Mouse (Mus musculus): ENCODE results near the gene Iqsec1. TPM values are rescaled to one million over a fixed set of nuclear protein-coding genes. Genes with fewer than 3 reads are reported as not detected.
"Not testable (repeated sequence)": the region's sequence is repeated elsewhere in the genome, so short reads cannot be mapped to it uniquely, and the experiment has no call there.

The Iqsec1 gene
- polyA plus RNA-seq, 1 experiment from 2014 or later: 15.8 TPM

GRCm38 (mm10) chr6:90635081-90635480 is 353.4 kb downstream of the Iqsec1 start:
- Histone ChIP-seq H3K9me3 (replicated peaks) (no peaks in the 10 kb centered on the region), H3K36me3 (no peaks in the 10 kb centered on the region), H3K9ac (no peak overlapping the region), H3K27me3 (no peaks in the 10 kb centered on the region), H3K4me3 (no peak overlapping the region), H3K4me1 (no peaks in the 10 kb centered on the region), H3K27ac (no peak overlapping the region), H3K4me2 (replicated peaks) (no peak overlapping the region)
- 46% methylated on average over 4 of the region's 4 CpGs for WGBS
- ATAC-seq (ENCODE audit: low FRiP score): no peak

DNA sequence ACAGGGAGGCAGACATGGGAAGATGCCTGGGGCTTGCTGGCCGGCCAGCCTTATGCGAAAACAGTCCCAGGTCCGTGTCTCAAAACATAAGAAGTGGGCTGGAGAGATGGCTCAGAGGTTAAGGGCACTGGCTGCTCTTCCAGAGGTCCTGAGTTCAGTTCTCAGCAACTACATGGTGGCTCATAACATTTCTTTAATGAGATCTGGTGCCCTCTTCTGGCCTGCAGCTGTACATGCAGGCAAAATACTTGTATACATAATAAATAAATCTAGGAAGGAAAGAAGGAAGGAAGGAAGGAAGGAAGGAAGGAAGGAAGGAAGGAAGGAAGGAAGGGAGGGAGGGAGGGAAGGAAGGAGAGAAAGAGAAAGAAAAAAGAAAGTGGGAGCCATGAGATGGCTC is 356.0 kb downstream of the Iqsec1 start:
- 71% methylated on average over 3 of the region's 3 CpGs for WGBS
- H3K27ac ChIP-seq; ATAC-seq (ENCODE audit: low FRiP score); H3K27me3 ChIP-seq; H3K9ac ChIP-seq; H3K36me3 ChIP-seq; H3K4me2 ChIP-seq (replicated peaks); H3K9me3 ChIP-seq (replicated peaks); H3K4me3 ChIP-seq; H3K4me1 ChIP-seq: not testable (repeated sequence)

- Histone ChIP-seq H3K27me3 (no peaks in the 10 kb centered on the region), H3K36me3 (no peaks in the 10 kb centered on the region), H3K27ac (no peak overlapping the region), H3K9ac (no peak overlapping the region), H3K4me1 (no peaks in the 10 kb centered on the region), H3K4me3 (no peak overlapping the region), H3K9me3 (replicated peaks) (no peaks in the 10 kb centered on the region), H3K4me2 (replicated peaks) (no peak overlapping the region)
- ATAC-seq (ENCODE audit: low FRiP score): no peak
- 88% methylated on average over 7 of the region's 7 CpGs for WGBS
These were observed 358.1 kb downstream of the Iqsec1 start for GRCm38 (mm10) chr6:90630427-90630826.

- H3K36me3 ChIP-seq: no peaks in the 10 kb centered on the region
- ATAC-seq (ENCODE audit: low FRiP score): no peak
- no peak overlapping the region for H3K4me3 ChIP-seq
- H3K4me2 ChIP-seq (replicated peaks): no peak overlapping the region
- 88% methylated on average over 6 of the region's 6 CpGs for WGBS
- H3K4me1 ChIP-seq: 0 out of 2 replicates have a peak, but pooled peaks cover 2% of the 10 kb centered on the region
- H3K27me3 ChIP-seq: no peaks in the 10 kb centered on the region
- H3K9ac ChIP-seq: no peak overlapping the region
- H3K27ac ChIP-seq: no peak overlapping the region
- H3K9me3 ChIP-seq (replicated peaks): no peaks in the 10 kb centered on the region
These were observed 359.0 kb downstream of the Iqsec1 start for GRCm38 (mm10) chr6:90629506-90629905.

DNA sequence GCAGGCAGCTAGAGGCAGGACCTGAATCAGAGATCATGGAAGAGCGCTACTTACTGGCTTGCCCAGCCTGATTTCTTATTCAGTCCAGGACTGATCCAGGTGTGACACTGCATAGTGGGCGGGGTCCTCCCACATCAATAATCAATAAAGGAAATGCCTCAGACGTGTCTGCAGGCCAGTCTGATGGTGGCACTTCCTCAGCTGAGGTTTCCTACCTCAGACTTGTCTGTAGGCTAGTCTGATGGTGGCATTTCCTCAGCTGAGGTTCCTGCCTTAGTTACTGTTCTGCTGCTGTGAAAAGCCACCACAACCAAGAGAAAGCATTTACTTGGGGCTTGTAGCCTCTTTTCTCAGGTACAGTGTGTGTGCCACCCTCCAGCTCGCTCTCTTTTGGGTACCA is 360.9 kb downstream of the Iqsec1 start:
- 80% methylated on average over 4 of the region's 4 CpGs for WGBS
- no peaks in the 10 kb centered on the region for H3K36me3 ChIP-seq

DNA sequence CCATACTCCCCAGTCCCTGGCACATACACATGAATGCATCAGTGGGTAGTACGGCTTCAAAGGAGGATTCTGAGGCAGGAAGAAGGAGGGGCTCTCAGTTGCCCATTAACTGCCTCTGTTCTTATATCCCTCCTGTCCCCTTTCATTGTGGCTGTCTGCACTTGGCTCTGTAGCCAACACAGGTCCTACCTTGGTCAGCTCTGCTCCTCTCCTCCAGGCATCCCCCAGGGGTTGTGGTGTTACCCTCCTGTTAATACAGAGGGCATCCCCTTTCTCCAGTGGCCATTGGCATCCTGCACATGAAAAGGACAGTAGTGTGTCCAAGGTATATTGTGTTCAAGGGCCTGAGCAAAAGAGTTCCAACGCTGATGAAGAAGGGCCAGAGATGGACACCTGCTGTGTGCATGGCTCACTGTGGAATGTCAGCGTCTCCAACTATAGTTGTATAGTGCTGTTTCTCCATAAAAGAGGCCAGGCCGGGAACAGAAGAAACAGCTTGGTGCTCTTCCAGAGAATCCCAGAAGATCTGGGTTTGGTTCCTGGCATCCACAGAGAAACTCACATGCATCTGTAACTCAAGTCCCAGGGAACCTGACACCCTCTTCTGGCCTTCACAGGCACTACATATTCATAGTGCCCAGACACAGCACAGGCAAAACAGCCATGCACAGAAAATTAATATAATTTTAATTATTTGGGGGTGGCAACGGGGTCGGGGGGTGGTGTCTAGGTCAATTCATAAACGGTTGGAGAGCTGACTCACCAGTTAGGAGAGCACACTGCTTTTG is 363.1 kb downstream of the Iqsec1 start:
- Histone ChIP-seq H3K27ac (no peak overlapping the region), H3K9ac (no peak overlapping the region), H3K27me3 (no peaks in the 10 kb centered on the region), H3K4me3 (no peak overlapping the region), H3K4me1 (peaks cover 15% of the 10 kb centered on the region), H3K36me3 (no peaks in the 10 kb centered on the region), H3K4me2 (replicated peaks) (no peak overlapping the region), H3K9me3 (replicated peaks) (no peaks in the 10 kb centered on the region)
- WGBS: 71% methylated on average over 7 of the region's 7 CpGs
- ATAC-seq (ENCODE audit: low FRiP score): no peak

More for the DNA sequence above, 360.9 kb downstream of the Iqsec1 start:
- Histone ChIP-seq H3K9ac (no peak overlapping the region), H3K27me3 (no peaks in the 10 kb centered on the region), H3K4me3 (no peak overlapping the region), H3K4me1 (peaks cover 9% of the 10 kb centered on the region), H3K9me3 (replicated peaks) (no peaks in the 10 kb centered on the region), H3K4me2 (replicated peaks) (no peak overlapping the region), H3K27ac (no peak overlapping the region)
- ATAC-seq (ENCODE audit: low FRiP score): no peak

- WGBS: 78% methylated on average over 11 of the region's 11 CpGs
These were observed 363.8 kb downstream of the Iqsec1 start for GRCm38 (mm10) chr6:90624733-90625132.

DNA sequence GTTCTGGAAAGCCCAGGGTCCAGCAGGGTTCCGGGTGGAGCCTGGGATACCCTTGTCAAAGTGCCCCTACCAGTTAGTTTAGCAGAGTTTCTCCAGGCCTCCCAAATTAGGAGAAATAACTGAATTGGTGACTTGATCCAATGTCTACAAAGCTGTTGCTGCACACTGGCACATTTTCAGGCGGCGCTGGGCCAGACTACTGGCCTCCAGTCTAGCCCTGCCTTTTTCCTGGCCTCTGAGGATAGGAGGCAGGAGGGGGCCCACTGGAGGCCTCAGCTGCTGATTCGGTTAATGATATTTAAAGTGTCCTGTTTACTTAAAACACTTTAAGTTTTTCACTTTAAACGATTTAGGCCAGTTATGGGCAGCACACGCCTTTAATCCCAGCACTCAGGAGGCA is 364.3 kb downstream of the Iqsec1 start:
- no peaks in the 10 kb centered on the region for H3K27me3 ChIP-seq
- ATAC-seq (ENCODE audit: low FRiP score): no peak
- H3K36me3 ChIP-seq: no peaks in the 10 kb centered on the region
- H3K4me3 ChIP-seq: no peak overlapping the region
- H3K4me2 ChIP-seq (replicated peaks): no peak overlapping the region
- WGBS: 85% methylated on average over 6 of the region's 6 CpGs
- H3K4me1 ChIP-seq: peaks cover 16% of the 10 kb centered on the region
- H3K9ac ChIP-seq: no peak overlapping the region
- no peaks in the 10 kb centered on the region for H3K9me3 ChIP-seq (replicated peaks)
- no peak overlapping the region for H3K27ac ChIP-seq

More at GRCm38 (mm10) chr6:90624733-90625132, 363.8 kb downstream of the Iqsec1 start:
- H3K9ac ChIP-seq: no peak overlapping the region
- H3K4me2 ChIP-seq (replicated peaks): no peak overlapping the region
- no peak for ATAC-seq (ENCODE audit: low FRiP score)
- no peaks in the 10 kb centered on the region for H3K27me3 ChIP-seq
- no peaks in the 10 kb centered on the region for H3K36me3 ChIP-seq
- H3K4me1 ChIP-seq: peaks cover 15% of the 10 kb centered on the region
- H3K4me3 ChIP-seq: no peak overlapping the region
- no peak overlapping the region for H3K27ac ChIP-seq
- no peaks in the 10 kb centered on the region for H3K9me3 ChIP-seq (replicated peaks)

DNA sequence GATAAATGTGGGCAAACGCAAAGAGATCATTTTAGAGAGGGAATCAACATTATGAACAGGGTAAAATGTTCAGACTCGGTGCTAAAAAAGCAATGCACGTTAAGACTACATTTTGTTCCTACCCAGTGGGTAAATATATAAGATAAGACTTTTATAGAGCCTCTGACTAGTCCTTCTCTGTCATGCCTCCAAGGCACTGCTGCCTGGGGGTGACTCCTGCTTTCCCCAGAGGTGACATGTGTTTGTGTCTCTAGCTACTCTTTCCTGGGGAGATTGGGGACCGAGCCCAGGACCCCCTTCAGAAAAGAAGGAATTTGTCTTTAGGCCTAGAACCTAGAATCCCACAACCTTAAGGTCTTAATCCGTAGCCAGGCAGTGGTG is 365.0 kb downstream of the Iqsec1 start:
- no peaks in the 10 kb centered on the region for H3K36me3 ChIP-seq
- H3K27me3 ChIP-seq: no peaks in the 10 kb centered on the region
- H3K9ac ChIP-seq: no peak overlapping the region
- H3K4me1 ChIP-seq: peaks cover 18% of the 10 kb centered on the region
- no peak overlapping the region for H3K27ac ChIP-seq
- H3K4me3 ChIP-seq: no peak overlapping the region
- no peak overlapping the region for H3K4me2 ChIP-seq (replicated peaks)
- H3K9me3 ChIP-seq (replicated peaks): no peaks in the 10 kb centered on the region
- WGBS: 83% methylated on average over 5 of the region's 5 CpGs
- ATAC-seq (ENCODE audit: low FRiP score): no peak

GRCm38 (mm10) chr6:90622758-90623455 is 365.6 kb downstream of the Iqsec1 start:
- ATAC-seq (ENCODE audit: low FRiP score): no peak
- no peak overlapping the region for H3K4me2 ChIP-seq (replicated peaks)

DNA sequence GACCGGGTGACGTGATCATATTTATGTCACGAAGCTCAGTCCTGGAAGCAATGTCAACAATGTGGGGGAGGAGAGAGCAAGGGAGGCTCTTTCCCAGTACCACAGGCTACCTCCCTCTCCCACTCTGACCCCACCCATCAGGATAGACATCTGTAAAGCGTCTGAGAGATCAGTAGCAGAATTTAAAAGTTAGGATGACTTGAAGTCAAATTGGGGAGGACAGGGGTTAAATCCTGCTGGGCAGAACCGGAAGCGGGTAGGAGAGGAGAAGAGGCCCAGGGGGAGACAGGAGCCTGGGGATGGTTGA is 366.9 kb downstream of the Iqsec1 start:
- Histone ChIP-seq H3K36me3 (no peaks in the 10 kb centered on the region), H3K9ac (no peak overlapping the region), H3K4me3 (no peak overlapping the region), H3K27ac (no peak overlapping the region), H3K27me3 (no peaks in the 10 kb centered on the region), H3K4me2 (replicated peaks) (no peak overlapping the region), H3K9me3 (replicated peaks) (no peaks in the 10 kb centered on the region), H3K4me1 (peaks cover 18% of the 10 kb centered on the region)
- ATAC-seq (ENCODE audit: low FRiP score): no peak
- WGBS: 76% methylated on average over 6 of the region's 6 CpGs

More at GRCm38 (mm10) chr6:90622758-90623455, 365.6 kb downstream of the Iqsec1 start:
- Histone ChIP-seq H3K4me3 (no peak overlapping the region), H3K27me3 (no peaks in the 10 kb centered on the region), H3K9me3 (replicated peaks) (no peaks in the 10 kb centered on the region), H3K9ac (no peak overlapping the region), H3K4me1 (peaks cover 18% of the 10 kb centered on the region), H3K36me3 (no peaks in the 10 kb centered on the region), H3K27ac (no peak overlapping the region)
- WGBS: 37% methylated on average over 11 of the region's 11 CpGs

DNA sequence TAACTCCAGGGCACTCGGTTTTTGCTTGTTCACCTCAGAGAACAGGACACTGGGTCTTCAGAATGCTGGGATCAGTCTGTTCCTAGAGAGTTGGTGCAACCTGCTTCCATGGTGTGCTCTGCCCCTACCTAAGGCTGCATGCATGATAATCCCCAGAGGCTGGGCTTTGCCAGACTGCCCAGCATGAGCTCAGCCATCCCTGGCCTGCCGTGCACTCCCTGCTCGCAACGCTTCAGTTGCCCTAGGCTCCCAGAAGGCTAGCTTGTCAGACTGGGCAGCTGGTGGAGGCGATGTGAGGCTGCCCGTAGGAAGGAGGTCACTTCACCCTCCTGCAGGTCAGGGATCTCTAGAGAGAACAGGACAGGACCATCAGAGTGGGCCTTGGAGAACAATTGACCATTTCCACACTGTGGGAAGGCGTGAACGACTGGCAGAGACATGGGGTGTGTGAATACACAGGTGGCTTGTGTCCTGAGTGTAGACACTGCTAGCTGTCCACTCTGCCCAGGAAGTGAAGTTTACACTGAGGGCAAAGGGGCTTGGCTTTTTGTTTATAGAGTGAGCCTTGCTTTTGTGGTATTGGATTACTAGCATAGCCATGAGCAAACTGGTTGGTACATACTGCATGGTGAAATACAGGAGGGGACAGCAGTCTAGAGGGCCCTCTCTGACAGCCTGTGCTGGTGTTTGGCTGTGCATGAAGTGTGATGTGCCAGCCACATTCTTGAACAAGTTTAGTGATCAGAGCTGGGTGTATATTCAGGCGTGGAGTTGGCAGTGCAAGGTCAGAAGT is 367.5 kb downstream of the Iqsec1 start:
- no peak for ATAC-seq (ENCODE audit: low FRiP score)
- H3K4me1 ChIP-seq: peaks cover 18% of the 10 kb centered on the region
- H3K4me2 ChIP-seq (replicated peaks): no peak overlapping the region
- H3K9me3 ChIP-seq (replicated peaks): no peaks in the 10 kb centered on the region
- H3K9ac ChIP-seq: no peak overlapping the region
- no peaks in the 10 kb centered on the region for H3K36me3 ChIP-seq
- 37% methylated on average over 9 of the region's 9 CpGs for WGBS
- H3K4me3 ChIP-seq: no peak overlapping the region
- no peak overlapping the region for H3K27ac ChIP-seq
- H3K27me3 ChIP-seq: no peaks in the 10 kb centered on the region
